ENCODE assay signal across 10 mouse cellular contexts in genomic region chr7:123964559-123965142, GRCm38 (mm10). TPM values are rescaled to one million over a fixed set of nuclear protein-coding genes. Genes with fewer than 3 reads are reported as not detected.
A peak's percentile ranks its signal among the peaks of the same experiment; 100 is the strongest.
DNase-seq lines count a peak whose midpoint lies in the region; ATAC-seq and TF ChIP-seq lines count a peak whose summit lies in the region.
"Had no signal": no experiment of that assay in that cellular context is flagged by ENCODE, and none has a peak within 500 bp of the region (broad histone marks: within the 10 kb centered on the region; RNA-seq: fewer than 3 reads in every experiment).

No protein-coding gene starts in this region.

- peaks cover 1% of the 10 kb centered on the region; the same call in 1 of the 2 replicates for H3K9me3 ChIP-seq in ES-E14 (ENCODE audit: control insufficient read depth, insufficient read depth, low read depth, low read length)

- H3K4me1 ChIP-seq in ES-E14 (ENCODE audit: control insufficient read depth in 2 of 2, insufficient read depth in 2 of 2, low read length in 2 of 2, poor library complexity in 1 of 2): no peaks in the 10 kb centered on the region
- H3K4me1 ChIP-seq: forebrain, embryonic 12.5 days had no signal

- peak; percentile 84 for TF ChIP-seq CTCF in layer of hippocampus, adult 2 months (conservative IDR thresholded peaks at IDR 0.05)
- TF ChIP-seq CTCF in brain, embryonic 14.5 days (IDR thresholded peaks at IDR 0.05; ENCODE audit: borderline replicate concordance, extremely low read depth, insufficient read depth, insufficient read length): peak; percentile 53; the same call in 1 of the 2 replicates

- H3K36me3 ChIP-seq in ES-E14 (ENCODE audit: control insufficient read depth, insufficient read depth, low read length, poor library complexity, severe bottlenecking): no peaks in the 10 kb centered on the region
- H3K36me3 ChIP-seq: forebrain, embryonic 12.5 days had no signal

- no peak for TF ChIP-seq POLR2A in brain, embryonic 14.5 days (IDR thresholded peaks at IDR 0.05; ENCODE audit: borderline replicate concordance, extremely low read depth, insufficient read depth, insufficient read length, poor library complexity, severe bottlenecking)

- in situ Hi-C loops in ES-E14 (cut with MboI; ENCODE audit: low sequenced_read_pairs in 2 of 2, unreplicated experiment in 2 of 2): no loop called here

- H3K4me3 ChIP-seq in layer of hippocampus, adult 2 months: no peak overlapping the region
- H3K4me3 ChIP-seq in ES-E14 (ENCODE audit: insufficient read depth in 1 of 2, low read depth in 1 of 2, low read length in 2 of 2, poor library complexity in 1 of 2, severe bottlenecking in 1 of 2): no peak overlapping the region
- H3K4me3 ChIP-seq: forebrain, embryonic 12.5 days had no signal

- no peak overlapping the region for H3K27ac ChIP-seq in layer of hippocampus, adult 2 months
- H3K27ac ChIP-seq in ES-E14 (ENCODE audit: insufficient read depth, low read depth, low read length, poor library complexity, severe bottlenecking): no peak overlapping the region
- H3K27ac ChIP-seq: forebrain, embryonic 12.5 days; macrophage had no signal

- DNase-seq in layer of hippocampus, adult 2 months (ENCODE audit: low spot score in 2 of 2): peak in 1 of 2 experiments; percentile 19
- DNase-seq in layer of hippocampus, adult 9-11 months: no peak
- peak; percentile 36 for DNase-seq in ES-E14 (ENCODE audit: low read depth, low spot score)
- DNase-seq in brain, embryonic 14.5 days (ENCODE audit: low read depth): peak; percentile 75
- DNase-seq in B cell, adult 2 months: no peak
- no peak for DNase-seq in cerebellum, adult 8-10 months
- DNase-seq: adrenal gland, postnatal 25 days had no signal

- H3K9ac ChIP-seq in ES-E14 (ENCODE audit: insufficient read depth, low read depth, low read length, poor library complexity, severe bottlenecking): no peak overlapping the region
- H3K9ac ChIP-seq: forebrain, embryonic 12.5 days had no signal

- peak; percentile 64; the same call in 1 of the 2 replicates for ATAC-seq in megakaryocyte progenitor cell, adult 5-6 weeks (replicated peaks; ENCODE audit: poor library complexity)

TF ChIP-seq in ES-E14, 5 proteins besides CTCF, POLR2A, EP300 and RAD21:
- no peak for TF ChIP-seq ZNF384 (IDR thresholded peaks at IDR 0.05; ENCODE audit: low read depth, low read length)
- no peak for TF ChIP-seq HCFC1 (IDR thresholded peaks at IDR 0.05; ENCODE audit: borderline replicate concordance, insufficient read depth, low read length)
- no peak for TF ChIP-seq ZC3H11A (IDR thresholded peaks at IDR 0.05; ENCODE audit: borderline replicate concordance, low read depth, low read length)
- no peak for TF ChIP-seq CHD2 (IDR thresholded peaks at IDR 0.05; ENCODE audit: low read depth, low read length)
- no peak for TF ChIP-seq MAFK (IDR thresholded peaks at IDR 0.05; ENCODE audit: insufficient read depth, low read depth, low read length)

RNA-seq across cellular contexts. Expression of gene Hs3st4, which starts 18.0 kb away (rescaled TPM):
- total RNA-seq in layer of hippocampus, adult 2 months (2021): 100 to 1,000 TPM in 1 of 2 experiments, 10 to 100 TPM in 1; 92.2 to 107 TPM
- total RNA-seq in ES-E14 (2012; rRNA removed): 0.40 and 0.53 TPM in 2 replicates
- 10.1 and 15.8 TPM in 2 replicates for polyA plus RNA-seq in brain, embryonic 14.5 days (2012; rRNA removed)
- not detected in 2 replicates for total RNA-seq in megakaryocyte progenitor cell, adult 5-6 weeks (2015)
- not detected in 2 replicates for total RNA-seq in megakaryocyte progenitor cell, adult 5-6 weeks (2017)
- total RNA-seq: adrenal gland, postnatal 25 days had no signal
- polyA plus RNA-seq: macrophage had no signal

Comparison
In these comparisons a context has a peak if more than half of its experiments do, and no peak if none do; other contexts are left out.
1. DNase-seq: peak in ES-E14 (single experiment) and brain, embryonic 14.5 days (single experiment); none in layer of hippocampus, adult 9-11 months (single experiment), B cell, adult 2 months (0 of 2) and cerebellum, adult 8-10 months (single experiment).
2. RNA of gene Hs3st4, which starts 18.0 kb away (total RNA-seq): 92.2 to 107 TPM in layer of hippocampus, adult 2 months; 0.40 to 0.53 TPM in ES-E14 and not detected in megakaryocyte progenitor cell, adult 5-6 weeks; every median in the first group is over 10 times any median in the second.